8 mouse cellular contexts compared by ENCODE assay signal in genomic region chr16:20097069-20097710, GRCm38 (mm10). TPM values are rescaled to one million over a fixed set of nuclear protein-coding genes. Genes with fewer than 3 reads are reported as not detected.
DNase-seq lines count a peak whose midpoint lies in the region; ATAC-seq and TF ChIP-seq lines count a peak whose summit lies in the region.

Klhl24 (plus strand) TSS chr16:20097542.

- peak; percentile 97 for ATAC-seq in erythroid progenitor cell, adult 5-6 weeks (replicated peaks; ENCODE audit: low FRiP score, poor library complexity, severe bottlenecking)
- ATAC-seq in heart, embryonic 12.5 days (ENCODE audit: insufficient number of reproducible peaks, low FRiP score): peak; percentile 95
- peak; percentile 96 for ATAC-seq in kidney, postnatal 0 days (replicated peaks; ENCODE audit: low FRiP score, low read depth)
- ATAC-seq in liver, embryonic 11.5 days (replicated peaks; ENCODE audit: low FRiP score): peak; percentile 91
- ATAC-seq in stomach, embryonic 15.5 days (ENCODE audit: insufficient read depth, low FRiP score, low read depth): peak; percentile 91

- peak; percentile 77 for TF ChIP-seq CTCF in kidney, postnatal 0 days (IDR thresholded peaks at IDR 0.05; ENCODE audit: low read depth)

- no peaks in the 10 kb centered on the region for H3K27me3 ChIP-seq in heart, embryonic 12.5 days (replicated peaks)
- no peaks in the 10 kb centered on the region for H3K27me3 ChIP-seq in kidney, postnatal 0 days (ENCODE audit: insufficient read depth, low read length)
- H3K27me3 ChIP-seq in liver, embryonic 11.5 days (replicated peaks; ENCODE audit: control insufficient read depth, insufficient read depth, low read length): no peaks in the 10 kb centered on the region
- H3K27me3 ChIP-seq in stomach, embryonic 15.5 days (replicated peaks): no peaks in the 10 kb centered on the region

- H3K36me3 ChIP-seq in heart, embryonic 12.5 days: peaks cover 2% of the 10 kb centered on the region; the same call in 1 of the 2 replicates
- no peaks in the 10 kb centered on the region for H3K36me3 ChIP-seq in kidney, postnatal 0 days (ENCODE audit: insufficient read depth, low read length)
- no peaks in the 10 kb centered on the region for H3K36me3 ChIP-seq in liver, embryonic 11.5 days (ENCODE audit: control insufficient read depth, insufficient read depth, low read length)
- no peaks in the 10 kb centered on the region for H3K36me3 ChIP-seq in stomach, embryonic 15.5 days

- H3K9me3 ChIP-seq in heart, embryonic 12.5 days (replicated peaks): no peaks in the 10 kb centered on the region
- no peaks in the 10 kb centered on the region for H3K9me3 ChIP-seq in kidney, postnatal 0 days (replicated peaks; ENCODE audit: low read length)
- H3K9me3 ChIP-seq in liver, embryonic 11.5 days (ENCODE audit: control insufficient read depth, low read length): no peaks in the 10 kb centered on the region
- H3K9me3 ChIP-seq in stomach, embryonic 15.5 days: no peaks in the 10 kb centered on the region

- H3K4me1 ChIP-seq in heart, embryonic 12.5 days (replicated peaks): no peaks in the 10 kb centered on the region; the same call in 1 of the 2 replicates
- peaks cover 3% of the 10 kb centered on the region; the same call in 1 of the 2 replicates for H3K4me1 ChIP-seq in kidney, postnatal 0 days (replicated peaks; ENCODE audit: insufficient read depth, low read length)
- H3K4me1 ChIP-seq in liver, embryonic 11.5 days (replicated peaks; ENCODE audit: control insufficient read depth, insufficient read depth, low read length): no peaks in the 10 kb centered on the region
- H3K4me1 ChIP-seq in stomach, embryonic 15.5 days: no peaks in the 10 kb centered on the region; the same call in 1 of the 2 replicates

- DNase-seq in CD4-positive helper T cell, adult 2 months (ENCODE audit: low read depth, low spot score): peak; percentile 95
- peak; percentile 95 for DNase-seq in brain, embryonic 18.5 days (ENCODE audit: low read depth, low spot score)
- DNase-seq in kidney, postnatal 0 days (ENCODE audit: low spot score): peak; percentile 98
- peak; percentile 87 for DNase-seq in liver, embryonic 11.5 days (ENCODE audit: low spot score)
- peak; percentile 96 for DNase-seq in naive thymus-derived CD4-positive, alpha-beta T cell, adult 2 months (ENCODE audit: low read depth)

- H3K4me3 ChIP-seq in heart, embryonic 12.5 days: peak within 1 kb of the TSS; percentile 87
- peak within 1 kb of the TSS; percentile 89 for H3K4me3 ChIP-seq in kidney, postnatal 0 days (replicated peaks; ENCODE audit: low read depth, low read length)
- peak within 1 kb of the TSS; percentile 92 for H3K4me3 ChIP-seq in liver, embryonic 11.5 days (ENCODE audit: low read depth, low read length)
- peak within 1 kb of the TSS; percentile 98 for H3K4me3 ChIP-seq in stomach, embryonic 15.5 days (replicated peaks)

- peak within 1 kb of the TSS; percentile 63 for H3K4me2 ChIP-seq in heart, embryonic 12.5 days
- peak within 1 kb of the TSS; percentile 56 for H3K4me2 ChIP-seq in kidney, postnatal 0 days (ENCODE audit: low read length)
- H3K4me2 ChIP-seq in liver, embryonic 11.5 days: peak within 1 kb of the TSS; percentile 87
- peak within 1 kb of the TSS; percentile 66 for H3K4me2 ChIP-seq in stomach, embryonic 15.5 days

- peak within 1 kb of the TSS; percentile 99 for H3K27ac ChIP-seq in heart, embryonic 12.5 days (ENCODE audit: poor library complexity, severe bottlenecking)
- H3K27ac ChIP-seq in kidney, postnatal 0 days: peak within 1 kb of the TSS; percentile 100
- peak within 1 kb of the TSS; percentile 92 for H3K27ac ChIP-seq in liver, embryonic 11.5 days (ENCODE audit: low read depth, low read length)
- peak within 1 kb of the TSS; percentile 97 for H3K27ac ChIP-seq in stomach, embryonic 15.5 days

- under 1% methylated on average over 29 of the region's 29 CpGs for WGBS in heart, embryonic 12.5 days
- under 1% methylated on average over 29 of the region's 29 CpGs for WGBS in kidney, postnatal 0 days
- 1% methylated on average over 29 of the region's 29 CpGs for WGBS in liver, embryonic 11.5 days
- under 1% methylated on average over 29 of the region's 29 CpGs for WGBS in stomach, embryonic 15.5 days

- H3K9ac ChIP-seq in heart, embryonic 12.5 days: peak within 1 kb of the TSS; percentile 96
- peak within 1 kb of the TSS; percentile 99 for H3K9ac ChIP-seq in kidney, postnatal 0 days (ENCODE audit: low read depth, low read length)
- peak within 1 kb of the TSS; percentile 83 for H3K9ac ChIP-seq in liver, embryonic 11.5 days (ENCODE audit: low read depth, low read length)
- H3K9ac ChIP-seq in stomach, embryonic 15.5 days: peak within 1 kb of the TSS; percentile 73

RNA-seq across cellular contexts. Expression of gene Klhl24, which starts in this region (rescaled TPM):
- 14.4 and 14.7 TPM in 2 replicates for total RNA-seq in erythroid progenitor cell, adult 5-6 weeks (2015; ENCODE audit: low replicate concordance)
- 19.6 and 26.3 TPM in 2 replicates for total RNA-seq in erythroid progenitor cell, adult 5-6 weeks (2017; ENCODE audit: low replicate concordance)
- 48.9 and 49.7 TPM in 2 replicates for polyA plus RNA-seq in heart, embryonic 12.5 days (2016; fragmentation: Nextera tagmentation; extraction: Ambion mirVana)
- 38.7 and 39.7 TPM in 2 replicates for polyA plus RNA-seq in kidney, postnatal 0 days (2015; fragmentation: Nextera tagmentation; extraction: Ambion mirVana)
- 9.8 and 10.9 TPM in 2 replicates for polyA plus RNA-seq in liver, embryonic 11.5 days (2014; fragmentation: Nextera tagmentation; extraction: Ambion mirVana)
- 17.3 and 18.5 TPM in 2 replicates for polyA plus RNA-seq in stomach, embryonic 15.5 days (2015; fragmentation: Nextera tagmentation; extraction: Ambion mirVana)

Comparison
In these comparisons a context has a peak if more than half of its experiments do, and no peak if none do; other contexts are left out.
1. Peak in every context shown above with its lines: DNase-seq, ATAC-seq, H3K4me3 ChIP-seq and H3K27ac ChIP-seq.